Mouse (Mus musculus) right cerebral cortex, postnatal 36 days (tissue): ENCODE results near the gene Cux1.
A peak's percentile ranks its signal among the peaks of the same experiment; 100 is the strongest.

Experiments used
- DNase-seq, 2 experiments: peaks; one replicate each; pipeline ENCODE4 v3.0.0; 2022; ENCODE audit warnings: low spot score in 2 of 2, mixed read lengths in 1 of 2

The Cux1 gene

DNA sequence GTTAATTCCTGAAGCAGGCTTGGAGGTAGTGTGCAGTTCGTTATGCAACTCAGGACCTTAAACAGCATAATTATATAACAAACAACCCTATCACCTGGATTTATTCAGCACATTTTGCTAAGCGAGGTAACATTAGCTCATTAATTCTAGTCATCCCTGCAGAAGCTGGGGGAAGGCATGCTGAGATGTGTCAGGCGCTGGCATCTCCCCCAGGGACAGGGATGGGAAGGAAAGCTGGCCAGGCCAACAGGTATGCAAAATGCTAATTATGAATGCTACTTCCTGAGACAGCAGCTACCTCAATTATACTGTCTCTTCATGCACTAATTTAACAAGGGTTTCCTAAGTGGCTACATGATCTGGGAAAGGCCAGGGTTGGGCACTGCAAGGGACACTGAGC is 190.2 kb downstream of the Cux1 start:
- no peak for DNase-seq

DNA sequence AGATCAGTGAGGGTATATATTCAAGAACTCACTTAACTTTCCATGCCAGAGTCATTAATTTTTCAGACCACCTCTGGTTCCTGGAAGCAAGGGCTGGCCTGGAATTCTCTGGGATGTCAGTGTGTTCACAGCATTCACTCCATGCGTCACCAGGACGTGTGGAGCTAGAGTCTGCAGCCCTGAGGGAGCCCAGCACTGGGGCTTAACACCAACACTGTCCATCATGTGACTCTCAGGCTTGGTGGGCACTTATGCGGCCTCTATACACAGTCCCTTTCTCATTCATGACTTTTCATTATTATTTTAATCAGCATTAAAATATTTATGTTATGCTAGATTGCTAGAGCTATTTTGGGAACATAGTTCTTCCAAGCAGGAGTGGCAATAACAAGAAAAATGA is 191.9 kb downstream of the Cux1 start:
- DNase-seq, result no peak

GRCm38 (mm10) chr5:136372276-136372675 is 195.0 kb downstream of the Cux1 start:
- no peak for DNase-seq

DNA sequence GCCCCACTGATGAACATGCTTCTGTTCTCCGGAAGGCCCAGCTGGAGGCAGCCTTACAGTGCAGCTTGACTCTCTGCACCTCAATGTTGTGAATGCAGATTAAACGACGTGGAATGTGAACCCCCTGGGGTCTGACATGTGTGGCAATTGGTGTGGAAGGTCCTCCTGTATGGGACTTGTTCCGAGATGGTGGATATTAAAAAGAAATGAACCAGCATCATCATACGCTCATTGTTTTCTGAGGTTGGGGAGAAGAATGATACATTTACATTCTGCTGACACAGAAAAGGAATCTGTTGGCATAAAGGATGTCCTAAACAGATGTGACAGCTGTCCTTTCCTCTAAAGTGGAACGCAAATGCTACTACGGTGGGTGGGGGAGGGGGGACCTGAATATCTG is 203.9 kb downstream of the Cux1 start:
- DNase-seq, result no peak

- peak in 1 of 2 experiments; percentile 48 for DNase-seq
Measured at GRCm38 (mm10) chr5:136362473-136363230, 204.6 kb downstream of the Cux1 start.

DNA sequence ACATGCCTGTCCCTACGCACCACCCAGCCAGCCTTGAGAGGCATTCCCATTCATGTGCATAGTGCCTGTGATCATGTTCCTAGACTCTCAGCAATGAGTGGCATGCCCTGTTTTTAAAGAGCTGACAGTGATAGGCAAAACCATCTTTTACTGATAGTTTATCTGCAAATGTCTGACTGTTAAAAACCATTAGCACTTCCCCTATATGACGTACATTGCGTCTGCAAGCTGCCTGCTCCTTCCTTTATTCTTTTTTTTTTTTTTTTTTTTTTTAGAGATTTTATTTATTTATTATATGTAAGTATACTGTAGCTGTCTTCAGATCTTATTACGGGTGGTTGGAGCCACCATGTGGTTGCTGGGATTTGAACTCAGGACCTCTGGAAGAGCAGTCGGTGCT is 205.3 kb downstream of the Cux1 start:
- DNase-seq, result no peak

DNA sequence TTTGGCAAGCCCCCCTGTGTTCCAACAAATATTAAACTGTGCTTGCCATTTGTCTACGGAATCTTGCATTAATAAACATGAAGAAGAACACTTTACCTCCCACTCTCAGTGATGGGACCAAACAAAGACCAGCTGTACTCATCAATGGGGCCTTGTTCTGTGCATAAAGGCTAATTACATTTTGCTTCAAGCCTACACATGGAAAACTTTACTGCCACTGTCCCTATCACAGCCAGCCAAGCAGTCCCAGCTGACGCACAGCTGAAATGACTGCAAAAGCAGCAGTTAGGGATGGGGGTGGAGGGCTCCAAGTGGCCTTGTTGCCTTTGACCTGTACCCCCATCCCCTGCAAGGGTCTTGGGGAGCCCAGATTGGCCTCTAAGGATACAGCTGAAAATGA is 210.1 kb downstream of the Cux1 start:
- DNase-seq, result no peak

DNA sequence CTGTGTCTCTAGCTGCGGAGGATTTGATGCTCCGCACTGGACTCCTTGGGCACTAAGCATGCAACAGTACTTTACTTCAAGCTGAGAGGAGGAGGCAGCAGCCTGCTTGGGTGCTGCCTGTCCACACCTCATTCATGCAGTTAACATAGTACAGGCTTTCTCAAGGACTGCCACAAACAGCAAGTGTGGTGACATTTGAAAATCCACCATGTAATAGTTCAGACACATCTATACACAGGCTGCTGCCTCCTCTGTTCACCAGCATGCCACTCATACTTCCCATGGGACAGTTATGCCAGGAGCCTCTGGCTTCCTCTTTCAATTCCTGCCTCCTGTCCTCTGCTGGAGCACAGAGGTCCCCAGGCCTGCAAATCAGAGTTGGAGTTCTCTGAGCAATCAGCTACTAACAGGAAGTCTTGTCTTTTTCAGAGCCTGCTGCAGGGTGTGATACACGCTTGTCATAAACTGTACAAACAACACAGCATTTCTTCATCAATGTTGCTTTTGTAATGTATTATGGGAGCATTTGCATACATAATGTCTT is 211.6 kb downstream of the Cux1 start:
- no peak for DNase-seq

DNA sequence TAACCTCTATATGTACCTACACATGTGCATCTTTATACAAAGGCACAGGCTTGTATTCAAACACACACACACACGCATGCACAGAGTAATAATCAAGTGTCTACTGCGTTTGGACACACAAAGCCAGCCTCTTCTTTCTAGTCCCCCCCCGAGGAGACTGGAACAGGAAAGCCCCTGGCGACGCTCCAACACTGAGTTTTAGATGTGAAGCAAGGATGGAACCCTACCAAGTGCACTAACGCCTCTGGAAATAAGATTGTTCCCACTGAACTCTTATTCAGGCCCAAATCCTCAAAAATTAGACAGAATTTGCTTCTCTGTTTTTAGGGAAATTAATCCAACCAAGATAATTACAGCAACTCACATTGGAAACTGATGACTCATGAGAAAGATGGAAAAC is 212.6 kb downstream of the Cux1 start:
- no peak for DNase-seq

DNA sequence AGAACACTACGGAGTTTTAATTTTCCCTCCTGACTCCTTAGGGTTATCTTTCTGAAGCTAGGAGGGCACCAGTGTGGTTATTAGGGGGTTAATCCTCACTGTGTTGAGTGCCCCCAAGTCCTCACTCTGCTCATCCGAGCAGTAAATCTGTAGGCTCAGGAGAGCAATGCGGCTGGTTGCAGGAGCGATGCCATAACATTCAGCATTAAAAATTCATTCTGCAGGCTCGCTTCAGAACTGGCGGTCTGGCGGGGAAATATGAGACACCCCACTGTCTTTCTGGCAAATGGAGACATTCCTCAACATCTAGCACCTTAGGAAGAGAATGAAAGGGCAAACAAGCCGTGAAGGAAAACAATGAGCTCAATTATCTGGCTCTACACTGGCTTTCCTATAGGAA is 214.2 kb downstream of the Cux1 start:
- DNase-seq, result no peak

GRCm38 (mm10) chr5:136343156-136343890 is 224.0 kb downstream of the Cux1 start:
- no peak for DNase-seq

DNA sequence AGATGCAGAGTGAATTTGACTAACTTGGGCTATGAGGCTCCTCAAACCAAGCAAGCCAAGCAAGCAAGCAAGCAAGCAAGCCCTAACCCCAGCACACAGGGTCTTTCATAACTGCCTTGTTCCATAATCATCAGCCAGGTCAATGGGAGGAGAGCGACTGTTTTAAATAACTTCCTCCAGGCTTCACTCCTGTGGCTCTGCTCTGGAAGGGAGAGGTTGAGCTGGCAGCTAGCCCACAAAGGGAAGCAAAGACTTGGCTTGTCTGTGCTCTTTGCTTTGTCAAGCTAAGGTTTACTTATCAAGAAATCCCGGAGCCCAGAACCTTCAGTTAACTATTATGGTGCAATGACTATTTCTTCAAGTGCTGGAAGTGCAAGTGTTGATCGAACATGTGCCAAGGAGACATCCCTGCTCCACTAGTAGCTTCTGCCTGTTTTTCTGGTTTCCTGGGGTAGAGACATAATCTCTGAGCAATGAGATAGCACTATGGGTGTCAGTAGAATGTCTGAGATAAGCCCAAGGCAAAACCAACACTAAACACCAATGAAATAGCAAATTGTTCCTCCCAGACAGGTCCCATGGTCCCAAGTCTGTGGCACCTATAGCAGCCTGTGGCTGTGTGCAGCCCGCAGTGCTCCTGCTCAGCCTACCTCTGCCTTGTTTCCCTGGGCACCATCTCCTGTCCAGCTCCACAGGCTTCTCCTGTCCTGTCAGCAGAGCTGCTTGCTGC is 230.3 kb downstream of the Cux1 start:
- DNase-seq, result no peak

- DNase-seq, result no peak
Measured at GRCm38 (mm10) chr5:136335681-136336080, 231.6 kb downstream of the Cux1 start.

- DNase-seq, result no peak
Measured at GRCm38 (mm10) chr5:136334780-136335179, 232.5 kb downstream of the Cux1 start.

- no peak for DNase-seq
Measured at GRCm38 (mm10) chr5:136334051-136334450, 233.2 kb downstream of the Cux1 start.

DNA sequence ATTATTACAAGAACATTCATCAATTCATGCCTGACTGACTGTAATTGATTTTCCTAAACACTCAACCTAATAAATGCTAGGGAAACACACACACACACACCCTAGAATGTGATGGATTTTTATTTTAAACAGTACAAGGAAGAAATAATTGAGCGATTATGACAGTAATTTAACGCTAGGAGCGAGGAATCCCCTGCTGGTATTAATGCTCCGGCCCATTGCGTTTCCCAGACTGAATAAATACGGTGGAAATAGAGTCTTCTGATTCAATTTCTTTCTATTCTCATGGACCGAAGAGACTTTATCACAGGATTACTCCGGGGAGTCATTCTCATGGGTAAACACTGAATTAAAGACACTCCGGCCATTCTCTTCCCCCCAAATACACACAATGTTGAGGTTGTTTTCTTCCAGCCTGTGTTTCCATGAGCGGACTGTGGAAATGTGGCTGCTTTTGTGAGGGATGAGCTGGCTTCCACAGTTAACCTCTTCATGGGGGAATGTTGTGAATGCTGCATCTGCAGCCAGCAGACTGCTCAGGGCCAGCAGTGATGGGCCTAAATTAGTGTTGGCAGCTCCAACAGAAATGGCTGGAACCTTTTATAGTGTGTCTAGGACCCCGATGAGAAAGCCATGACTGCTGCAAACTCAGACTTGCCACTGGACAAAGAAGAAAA is 234.4 kb downstream of the Cux1 start:
- DNase-seq, result no peak

- no peak for DNase-seq
Measured at GRCm38 (mm10) chr5:136327736-136328135, 239.6 kb downstream of the Cux1 start.

GRCm38 (mm10) chr5:136326626-136327025 is 240.7 kb downstream of the Cux1 start:
- no peak for DNase-seq

GRCm38 (mm10) chr5:136324506-136324905 is 242.8 kb downstream of the Cux1 start:
- DNase-seq, result no peak

DNA sequence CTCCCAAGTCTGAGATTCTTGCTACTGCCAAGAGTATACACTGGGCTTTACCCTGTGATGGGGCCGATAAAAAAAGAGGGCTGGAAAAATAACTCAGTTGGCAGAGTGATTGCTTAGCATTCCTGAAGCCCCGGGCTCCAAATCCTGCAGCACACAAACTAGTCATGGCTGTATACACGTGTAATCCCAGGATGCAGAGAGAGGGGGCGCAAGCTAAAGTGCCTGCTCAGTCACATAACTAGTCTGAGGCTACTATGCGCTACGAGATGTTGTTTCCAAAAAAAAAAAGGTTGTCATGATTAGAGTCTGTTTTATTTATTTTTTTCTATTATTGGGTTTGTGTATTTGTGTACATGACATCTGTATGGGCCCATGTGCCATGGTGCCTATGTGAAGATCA is 245.9 kb downstream of the Cux1 start:
- no peak for DNase-seq

DNA sequence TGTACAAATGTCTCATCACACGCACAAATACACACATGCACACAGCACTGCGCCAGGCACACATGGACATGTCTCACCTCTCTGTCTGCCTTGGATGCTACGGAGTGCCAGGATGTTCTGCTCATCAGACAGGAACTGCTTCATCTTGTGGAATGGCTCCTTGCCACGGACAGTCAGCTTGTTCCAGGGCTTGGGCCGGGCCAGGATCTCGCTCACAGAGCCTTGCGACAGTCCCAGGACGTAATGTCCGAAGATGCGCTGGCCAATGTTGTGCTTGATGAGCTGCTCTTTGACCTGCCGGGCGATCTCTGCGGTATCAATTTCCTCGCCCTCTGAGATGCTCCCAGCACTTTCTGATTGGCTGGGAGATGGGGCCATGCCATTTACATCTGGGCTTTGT is 254.7 kb downstream of the Cux1 start:
- no peak for DNase-seq

DNA sequence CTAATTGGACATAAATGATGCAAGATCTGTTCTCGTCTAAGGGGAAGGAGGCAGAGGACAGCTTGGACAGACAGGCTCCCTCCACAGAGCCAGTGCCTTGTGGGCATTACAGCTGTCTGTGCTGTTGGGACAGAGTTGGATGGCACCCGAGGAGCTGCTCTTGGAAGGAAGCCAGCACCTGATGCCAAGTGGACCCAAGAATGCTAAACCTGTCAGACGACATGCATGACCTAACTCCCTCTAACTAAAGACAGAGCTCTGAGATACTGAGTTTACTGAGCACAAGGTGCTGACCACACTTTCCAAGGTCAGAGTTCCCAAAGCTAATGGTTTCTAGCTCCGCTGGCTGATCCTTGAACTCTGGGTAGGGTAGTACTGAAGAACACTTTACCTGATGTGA is 255.1 kb downstream of the Cux1 start:
- no peak for DNase-seq
